Mouse (Mus musculus): ENCODE data around the gene Glud1.

Glud1 gene

DNA sequence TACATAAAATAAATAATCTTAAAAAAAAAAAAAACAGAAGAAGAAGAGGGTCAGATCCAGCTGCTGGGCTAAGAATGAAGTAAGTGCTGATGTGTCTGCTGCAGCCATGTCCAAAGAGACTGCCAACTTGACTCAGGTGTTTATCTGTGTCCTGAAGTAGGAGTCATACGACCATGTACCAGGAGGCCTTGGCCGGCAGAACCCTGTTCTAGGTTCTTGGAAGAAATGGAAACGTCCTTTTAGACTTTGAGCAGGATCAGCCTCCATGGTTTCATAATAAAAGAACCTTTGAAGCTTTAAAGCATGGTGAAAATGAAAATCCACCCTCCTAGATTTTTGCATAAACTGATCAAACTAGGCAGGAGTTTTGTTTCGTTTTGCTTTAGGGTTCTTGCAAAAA, 43.9 kb downstream of the Glud1 start:
- no peak for DNase-seq

DNA sequence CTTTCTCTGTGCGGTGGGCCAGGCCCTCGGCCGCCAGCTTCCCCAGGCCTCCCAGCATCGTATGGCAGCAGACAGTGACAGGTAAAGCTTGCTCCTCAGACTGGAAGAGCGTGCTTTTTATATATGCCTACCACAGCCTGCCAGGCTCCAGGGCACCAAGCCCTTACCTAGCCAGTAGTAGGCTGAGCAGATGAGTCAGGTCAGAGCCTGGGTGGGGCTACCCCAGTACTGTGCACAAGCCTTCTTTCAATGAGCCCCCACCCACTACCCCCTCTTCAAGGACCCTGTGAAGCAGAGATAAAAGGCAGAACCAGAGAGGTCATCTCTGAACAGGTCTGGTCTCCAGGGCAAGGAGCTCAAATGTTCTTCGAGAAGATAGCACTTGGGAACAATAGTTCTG, 44.8 kb downstream of the Glud1 start, which contains the start of gene Fam25c:
Gene Fam25c, minus strand, starts transcription at position 133 of the 400 bp plus-strand sequence.
- DNase-seq, result no peak

DNA sequence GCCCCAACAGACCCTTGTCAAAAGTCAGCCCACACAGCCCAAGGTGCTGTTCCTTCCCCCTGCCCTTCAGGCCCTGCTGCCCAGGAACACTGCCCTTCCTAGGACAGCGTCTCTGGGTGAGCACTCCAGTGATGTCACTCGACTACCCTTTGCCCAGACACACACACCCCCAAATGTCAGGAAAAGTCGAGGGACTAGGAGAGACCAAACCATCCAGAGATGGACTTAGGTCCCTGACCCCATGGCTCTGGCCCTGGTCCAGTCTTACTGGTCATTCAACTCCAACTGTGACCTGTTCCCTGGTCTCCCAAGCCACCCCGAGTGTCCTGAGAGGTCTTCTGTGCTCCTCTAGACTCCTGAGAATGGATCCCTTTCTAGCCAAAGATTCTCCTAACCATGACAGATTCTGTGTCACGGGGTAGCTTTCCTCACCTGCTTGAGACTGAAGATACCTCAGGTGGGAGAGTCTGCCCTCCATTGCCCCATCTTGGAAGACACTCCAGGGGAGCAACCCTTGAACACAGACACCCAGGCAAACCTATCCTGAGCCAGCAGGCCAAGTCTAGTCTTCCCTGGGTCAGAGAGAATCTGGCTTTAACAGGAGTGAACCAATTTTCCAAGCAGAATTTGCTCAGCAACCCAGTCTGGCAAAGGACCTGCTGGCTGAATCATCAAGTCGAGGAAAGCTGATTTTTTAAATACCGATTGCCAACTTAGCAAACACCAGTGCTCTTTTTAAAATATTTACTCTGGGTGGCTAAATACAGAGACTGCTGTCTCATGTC, 47.3 kb downstream of the Glud1 start:
- peak; percentile 58 for DNase-seq

DNA sequence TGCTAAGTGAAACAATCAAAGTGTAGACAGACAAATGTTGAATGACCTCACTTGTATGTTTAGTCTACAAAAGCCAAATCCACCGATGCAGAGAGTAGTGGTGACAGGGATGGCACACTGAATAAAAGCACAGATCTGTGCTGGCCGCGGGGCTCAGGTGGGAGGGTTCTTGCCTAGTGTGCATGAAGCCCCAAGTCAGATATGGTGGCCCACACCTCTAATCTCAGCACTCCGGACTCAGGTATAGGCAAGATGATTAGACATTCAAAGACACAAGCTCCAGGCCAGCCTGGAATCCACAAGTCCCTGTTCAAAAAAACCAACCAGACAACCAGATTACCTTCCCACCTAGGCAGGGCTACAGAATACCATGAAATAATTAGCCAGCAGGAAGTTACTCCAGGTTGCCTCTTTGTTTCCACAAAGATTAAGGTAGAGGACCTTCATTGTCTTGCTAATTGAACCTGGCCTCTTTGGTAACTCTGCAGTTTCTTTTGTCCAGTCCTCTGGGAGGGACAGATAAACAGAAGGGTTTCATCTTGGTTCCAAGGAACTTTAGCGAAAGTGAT, 49.2 kb downstream of the Glud1 start:
- DNase-seq, result no peak

DNA sequence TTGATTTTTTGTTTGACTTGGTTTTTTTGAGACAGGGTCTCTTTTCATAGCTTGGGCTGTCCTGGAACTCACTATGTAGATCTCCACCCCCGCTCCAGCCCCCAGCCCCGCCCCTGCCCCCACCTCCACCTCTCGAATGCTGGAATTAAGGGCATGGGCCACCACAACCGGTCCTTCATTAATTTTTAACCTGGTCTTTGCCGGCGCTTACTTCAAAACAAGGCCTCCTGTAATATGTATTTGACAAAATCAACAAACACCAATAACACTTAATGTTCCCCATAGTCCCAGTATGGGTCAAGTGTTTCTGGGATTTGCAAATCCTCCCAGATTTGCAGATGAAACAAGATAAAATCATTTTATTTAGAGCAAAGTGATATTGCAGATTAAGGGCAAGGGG, 49.7 kb downstream of the Glud1 start:
- DNase-seq, result peak; percentile 39

DNA sequence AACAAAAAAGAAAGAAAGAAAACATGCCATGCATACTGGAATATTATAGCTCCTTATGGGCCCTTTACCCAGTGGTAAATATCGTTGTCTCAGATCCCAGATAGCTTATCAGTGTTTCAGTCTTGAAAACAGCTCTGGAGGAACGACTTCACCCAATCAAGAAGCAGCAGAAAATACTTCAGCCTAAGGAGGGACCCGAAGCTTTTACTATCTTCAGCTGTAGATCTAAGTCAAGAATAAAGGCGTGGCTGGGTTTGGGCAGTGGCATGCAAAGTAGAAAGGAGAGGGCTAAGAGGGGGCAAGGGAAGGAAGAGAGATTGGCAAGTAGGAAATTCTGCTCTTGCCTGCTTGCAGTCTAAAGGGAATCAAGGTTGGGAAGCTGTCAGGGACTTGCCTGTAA, 51.6 kb downstream of the Glud1 start:
- DNase-seq, result no peak

DNA sequence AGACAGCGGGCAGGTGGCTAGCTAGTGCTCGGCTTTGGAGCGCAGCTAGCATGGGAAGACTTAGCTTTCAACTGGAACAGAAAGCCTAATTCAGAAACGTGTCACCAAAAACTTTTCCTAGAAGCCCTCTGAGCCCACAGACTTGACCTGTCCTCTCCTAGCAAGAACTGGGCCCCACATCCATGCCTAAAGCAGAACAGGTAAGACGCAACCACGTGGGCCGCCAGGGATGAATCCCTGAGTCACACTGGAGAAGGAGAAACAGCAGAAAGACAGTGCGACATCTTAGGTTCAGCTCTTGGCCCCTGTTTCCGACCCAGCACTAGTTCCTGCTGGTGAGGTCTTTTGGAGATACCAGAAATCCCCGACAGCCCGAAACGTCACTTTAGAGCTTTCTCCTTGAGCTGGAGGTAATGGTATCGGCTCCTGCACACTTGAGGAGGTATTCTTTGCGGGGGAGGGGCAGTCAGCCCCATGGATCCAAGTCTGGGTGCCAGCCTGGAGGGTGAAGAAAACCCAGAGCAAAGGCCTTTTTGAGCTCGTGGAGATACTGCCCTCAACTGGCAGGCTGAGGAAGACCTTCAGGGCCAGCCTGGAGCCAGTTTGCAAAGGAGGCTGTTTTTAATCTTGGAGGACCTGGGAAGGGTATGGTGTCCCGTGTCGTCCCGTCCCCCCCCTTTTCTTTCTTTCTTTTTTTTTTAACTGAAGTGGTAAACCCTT, 52.4 kb downstream of the Glud1 start:
- peak; percentile 80 for DNase-seq

DNA sequence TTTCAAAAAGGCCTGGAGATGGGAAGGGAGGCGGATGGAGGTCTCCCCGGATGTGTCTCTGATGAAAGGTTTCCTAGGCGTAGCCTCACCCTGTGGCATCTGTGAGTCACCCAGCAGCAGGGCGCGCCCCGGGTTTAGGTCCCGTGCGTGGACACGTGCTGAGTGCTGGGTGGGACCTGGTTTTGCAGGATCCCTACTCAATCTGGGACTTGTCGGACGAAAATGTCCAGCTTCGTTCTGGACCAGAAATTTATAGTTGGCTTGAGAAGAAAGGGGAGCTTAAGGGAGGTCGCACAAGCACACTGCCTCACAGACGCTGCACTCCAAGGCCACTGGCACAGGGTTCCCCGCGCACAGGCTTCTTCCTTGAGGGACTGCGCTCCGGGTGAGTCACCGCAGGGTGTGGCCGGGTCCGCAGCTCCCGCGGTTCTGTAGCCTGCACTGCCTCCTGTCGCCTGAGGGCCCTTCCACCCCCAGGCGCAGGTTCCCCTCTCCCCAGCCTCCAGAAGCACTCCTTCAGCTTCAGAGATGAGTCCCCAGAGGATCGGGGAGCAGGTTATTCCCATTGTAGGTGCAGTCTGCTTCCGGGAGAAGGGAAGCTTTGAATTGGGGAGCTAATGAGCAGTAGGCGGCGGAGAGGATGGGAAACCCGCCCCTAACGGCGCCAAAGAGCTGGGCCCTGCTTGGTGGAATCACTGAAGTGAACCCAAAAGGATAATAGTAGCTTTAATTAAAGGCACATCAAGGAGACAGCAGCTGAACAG, 53.1 kb downstream of the Glud1 start:
- peak; percentile 78 for DNase-seq

DNA sequence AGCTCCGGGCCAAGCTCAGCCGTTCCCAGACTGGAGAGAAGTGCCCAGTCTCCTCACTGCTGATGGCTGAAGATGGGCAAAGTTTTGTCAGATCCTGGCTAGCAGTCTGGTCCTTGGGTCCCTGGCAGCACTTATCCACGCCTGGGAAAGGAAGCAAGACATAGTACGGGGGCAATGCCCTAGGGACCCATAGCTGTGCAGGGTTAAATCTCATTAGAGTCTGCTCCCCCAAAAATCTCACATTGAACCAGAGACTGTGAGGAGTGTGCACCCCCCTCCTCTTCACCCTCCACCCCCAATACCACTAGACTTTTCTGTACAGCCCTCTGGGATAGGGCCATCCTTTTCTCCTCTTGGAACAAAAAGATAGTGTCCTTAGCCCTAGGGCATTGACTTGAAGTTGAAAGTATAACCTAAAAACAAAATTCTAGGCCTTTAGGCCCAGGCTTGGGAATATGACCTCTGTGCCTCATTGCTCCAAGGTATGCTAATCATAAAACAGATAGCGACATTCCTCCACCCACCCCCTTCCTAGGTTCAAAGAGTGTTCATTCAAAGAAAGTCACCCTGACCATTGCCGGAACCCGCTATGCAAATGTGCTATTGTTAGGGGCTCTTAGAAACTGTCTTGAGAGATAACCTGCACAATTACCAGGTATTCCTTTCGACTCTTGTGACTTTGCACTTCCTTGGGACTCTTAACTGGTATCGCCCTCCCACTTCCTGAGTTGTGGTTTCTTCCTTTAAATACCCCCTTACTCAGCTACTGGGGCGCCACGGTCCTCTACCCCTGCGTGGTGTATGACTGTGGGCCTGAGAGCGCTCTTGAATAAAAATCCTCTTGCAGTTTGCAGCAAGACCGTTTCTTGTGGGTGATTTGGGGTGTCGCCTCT, 54.0 kb downstream of the Glud1 start:
- peak; percentile 11 for DNase-seq

GRCm38 (mm10) chr14:34365147-34365507, 54.6 kb downstream of the Glud1 start:
- DNase-seq, result no peak

DNA sequence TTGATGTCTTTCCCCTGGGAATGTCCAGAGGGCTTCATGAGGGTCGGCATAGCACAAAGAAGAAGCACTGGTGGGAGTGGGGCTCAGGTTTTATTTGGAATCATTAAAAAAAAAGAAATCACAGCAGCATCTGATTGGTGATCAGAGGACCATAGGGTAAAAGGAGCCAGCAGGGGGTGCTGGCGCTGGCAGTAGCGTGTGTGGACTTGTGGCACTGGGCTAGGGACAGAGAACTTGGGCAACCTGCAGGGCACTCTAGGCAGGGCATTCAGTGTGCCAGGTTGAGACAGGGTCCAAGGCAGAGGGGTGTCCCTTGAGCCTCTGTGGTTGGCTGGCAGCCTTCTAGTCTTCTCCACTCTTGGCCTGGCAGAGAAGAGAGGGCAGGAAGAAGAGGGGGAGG, 59.7 kb downstream of the Glud1 start:
- DNase-seq, result no peak

DNA sequence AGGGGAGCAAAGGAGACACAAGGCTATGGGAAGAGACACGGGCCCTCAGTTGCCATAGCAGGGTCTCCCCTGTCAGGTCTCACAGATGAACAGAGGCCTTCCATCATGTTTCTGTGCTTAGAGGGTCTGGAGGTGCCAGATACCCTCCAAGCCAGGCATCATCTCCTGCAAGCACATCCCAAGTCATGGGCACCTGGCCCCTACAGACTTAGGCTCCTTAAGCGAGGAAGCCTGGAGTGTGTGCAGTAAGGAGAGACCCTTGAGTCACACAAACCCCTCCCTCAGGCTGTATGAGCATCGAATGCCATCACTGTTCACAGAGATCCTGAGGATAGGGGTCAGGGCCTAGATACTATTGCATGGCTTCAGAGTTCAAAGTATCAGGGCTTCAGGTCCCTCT, 60.4 kb downstream of the Glud1 start:
- DNase-seq, result no peak

DNA sequence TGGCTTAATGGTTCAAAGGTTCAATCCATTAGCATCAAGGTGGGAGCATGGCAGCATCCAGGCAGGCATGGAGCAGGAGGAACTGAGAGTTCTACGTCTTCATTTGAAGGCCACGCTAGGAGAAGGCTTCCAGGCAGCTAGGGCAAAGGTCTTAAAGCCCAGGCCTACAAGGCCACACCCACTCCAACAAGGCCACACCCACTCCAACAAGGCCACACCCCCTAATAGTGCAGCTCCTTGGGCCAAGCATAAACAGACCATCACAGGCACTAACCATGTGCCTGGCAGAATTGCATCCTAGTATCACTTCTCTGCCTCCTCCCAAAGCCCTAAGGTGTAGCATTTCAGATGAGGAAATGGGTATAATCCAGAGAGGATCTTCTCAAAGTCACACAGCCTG, 61.2 kb downstream of the Glud1 start:
- DNase-seq, result no peak

- DNase-seq, result peak; percentile 80
Measured at GRCm38 (mm10) chr14:34372646-34373045, 62.1 kb downstream of the Glud1 start.

- DNase-seq, result no peak
Measured at GRCm38 (mm10) chr14:34373581-34373980, 63.1 kb downstream of the Glud1 start.

GRCm38 (mm10) chr14:34374577-34374976, 64.0 kb downstream of the Glud1 start, which contains the start of gene Sncg:
Sncg (minus strand) TSS chr14:34374789.
- peak; percentile 48 for DNase-seq

GRCm38 (mm10) chr14:34375415-34375904, 64.9 kb downstream of the Glud1 start, which contains the start of gene Mmrn2:
Mmrn2 (plus strand) TSS chr14:34375465.
- DNase-seq, result no peak

DNA sequence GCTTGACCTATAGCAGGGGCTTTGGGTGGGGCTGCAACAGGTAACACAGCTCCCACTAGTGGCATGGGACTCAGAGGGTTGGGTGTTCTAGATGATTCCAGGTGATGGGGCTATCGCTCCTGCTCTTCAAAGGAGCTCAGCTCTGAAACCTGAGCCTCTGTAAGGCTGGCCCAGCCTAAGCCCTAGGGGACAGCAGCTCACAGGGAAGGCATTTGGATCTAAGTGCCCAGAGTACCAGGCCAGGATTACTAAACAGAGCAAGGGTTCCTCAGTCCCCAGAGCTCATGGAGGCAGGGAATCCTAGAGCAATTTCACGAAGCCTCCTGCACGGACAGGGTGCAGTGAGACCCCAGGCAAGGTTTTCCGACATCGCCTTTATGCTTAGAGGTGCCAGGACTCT, 65.4 kb downstream of the Glud1 start:
- no peak for DNase-seq

- no peak for DNase-seq
Measured at GRCm38 (mm10) chr14:34377121-34377520, 66.6 kb downstream of the Glud1 start.

GRCm38 (mm10) chr14:34378560-34379331, 68.2 kb downstream of the Glud1 start:
- DNase-seq, result peak; percentile 68
